ENCODE assay signal across 10 mouse cellular contexts in the genomic region with DNA sequence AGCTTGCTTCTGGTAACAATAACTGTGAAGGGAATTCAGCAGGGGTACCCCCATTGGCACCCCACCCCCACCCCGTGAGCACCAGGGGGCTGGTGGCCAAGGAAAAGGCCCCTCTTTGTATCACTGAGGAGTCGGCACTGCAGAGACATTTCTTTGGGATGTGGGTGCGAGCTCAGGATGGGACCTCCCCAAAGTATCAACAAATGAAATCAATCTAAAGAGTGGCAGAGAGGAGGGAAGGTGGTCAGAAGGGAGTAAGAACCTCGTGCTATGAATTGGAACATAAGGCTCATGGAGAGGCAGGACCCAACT. TPM values are rescaled to one million over a fixed set of nuclear protein-coding genes. Genes with fewer than 3 reads are reported as not detected.
A peak's percentile ranks its signal among the peaks of the same experiment; 100 is the strongest.
DNase-seq lines count a peak whose midpoint lies in the region; ATAC-seq and TF ChIP-seq lines count a peak whose summit lies in the region.
"Had no signal": no experiment of that assay in that cellular context is flagged by ENCODE, and none has a peak within 500 bp of the region (broad histone marks: within the 10 kb centered on the region; RNA-seq: fewer than 3 reads in every experiment).

No protein-coding gene starts in this region.

- no peak for DNase-seq in forebrain, embryonic 11.5 days (ENCODE audit: low spot score)
- no peak for DNase-seq in midbrain, embryonic 10.5 days (ENCODE audit: low spot score)
- DNase-seq in midbrain, postnatal 0 days (ENCODE audit: low spot score) = no peak
- no peak for DNase-seq in intestine, embryonic 14.5 days (ENCODE audit: low spot score)
- DNase-seq in frontal cortex, postnatal 25 days (ENCODE audit: low spot score in 2 of 2) = no peak
- no peak for DNase-seq in right cerebral cortex, adult 18-20 months
- DNase-seq: adrenal gland, adult 2 months; cerebellum, postnatal 36 days had no signal

- no peaks in the 10 kb centered on the region for H3K36me3 ChIP-seq in forebrain, embryonic 11.5 days (ENCODE audit: control insufficient read depth, insufficient read depth, low read length)
- no peaks in the 10 kb centered on the region for H3K36me3 ChIP-seq in forebrain, embryonic 16.5 days (ENCODE audit: control insufficient read depth, insufficient read depth)
- no peaks in the 10 kb centered on the region for H3K36me3 ChIP-seq in midbrain, embryonic 10.5 days
- no peaks in the 10 kb centered on the region for H3K36me3 ChIP-seq in midbrain, postnatal 0 days (ENCODE audit: insufficient read depth, low read length)
- H3K36me3 ChIP-seq in intestine, embryonic 14.5 days (ENCODE audit: control insufficient read depth, insufficient read depth, low read length) = no peaks in the 10 kb centered on the region
- no peaks in the 10 kb centered on the region for H3K36me3 ChIP-seq in stomach, embryonic 15.5 days

- H3K9me3 ChIP-seq in forebrain, embryonic 11.5 days (ENCODE audit: control insufficient read depth, low read length) = no peaks in the 10 kb centered on the region
- no peaks in the 10 kb centered on the region for H3K9me3 ChIP-seq in forebrain, embryonic 16.5 days (ENCODE audit: control insufficient read depth, low read length)
- H3K9me3 ChIP-seq in midbrain, embryonic 10.5 days (replicated peaks) = no peaks in the 10 kb centered on the region
- H3K9me3 ChIP-seq in midbrain, postnatal 0 days (ENCODE audit: low read length) = no peaks in the 10 kb centered on the region
- no peaks in the 10 kb centered on the region for H3K9me3 ChIP-seq in intestine, embryonic 14.5 days (ENCODE audit: control insufficient read depth, low read length)
- no peaks in the 10 kb centered on the region for H3K9me3 ChIP-seq in stomach, embryonic 15.5 days

- H3K4me1 ChIP-seq in forebrain, embryonic 11.5 days (replicated peaks; ENCODE audit: control insufficient read depth, insufficient read depth, low read length) = peaks cover 4% of the 10 kb centered on the region; the same call in 1 of the 2 replicates
- H3K4me1 ChIP-seq in forebrain, embryonic 16.5 days (replicated peaks; ENCODE audit: control insufficient read depth, insufficient read depth, low read length) = peaks cover 12% of the 10 kb centered on the region
- H3K4me1 ChIP-seq in midbrain, embryonic 10.5 days = peaks cover 28% of the 10 kb centered on the region
- H3K4me1 ChIP-seq in midbrain, postnatal 0 days (ENCODE audit: insufficient read depth, low read length) = 0 out of 2 replicates have a peak, but pooled peaks cover 5% of the 10 kb centered on the region
- peaks cover 11% of the 10 kb centered on the region; the same call in 1 of the 2 replicates for H3K4me1 ChIP-seq in intestine, embryonic 14.5 days (replicated peaks; ENCODE audit: control insufficient read depth, insufficient read depth, low read length)
- peaks cover 14% of the 10 kb centered on the region; the same call in 1 of the 2 replicates for H3K4me1 ChIP-seq in stomach, embryonic 15.5 days

- no peaks in the 10 kb centered on the region; the same call in 1 of the 2 replicates for H3K27me3 ChIP-seq in forebrain, embryonic 11.5 days (ENCODE audit: control insufficient read depth, insufficient read depth, low read length)
- H3K27me3 ChIP-seq in forebrain, embryonic 16.5 days (replicated peaks; ENCODE audit: control insufficient read depth, insufficient read depth, low read length) = no peaks in the 10 kb centered on the region
- no peaks in the 10 kb centered on the region for H3K27me3 ChIP-seq in midbrain, embryonic 10.5 days (ENCODE audit: low read depth, poor library complexity, severe bottlenecking)
- no peaks in the 10 kb centered on the region for H3K27me3 ChIP-seq in midbrain, postnatal 0 days (ENCODE audit: insufficient read depth, low read length)
- no peaks in the 10 kb centered on the region for H3K27me3 ChIP-seq in intestine, embryonic 14.5 days (replicated peaks; ENCODE audit: control insufficient read depth, insufficient read depth, low read length)
- H3K27me3 ChIP-seq in stomach, embryonic 15.5 days (replicated peaks) = no peaks in the 10 kb centered on the region

- 61% methylated on average over 4 of the region's 4 CpGs for WGBS in forebrain, embryonic 11.5 days
- 46% methylated on average over 4 of the region's 4 CpGs for WGBS in forebrain, embryonic 16.5 days
- WGBS in midbrain, embryonic 10.5 days = 52% methylated on average over 4 of the region's 4 CpGs
- 56% methylated on average over 4 of the region's 4 CpGs for WGBS in midbrain, postnatal 0 days
- 54% methylated on average over 4 of the region's 4 CpGs for WGBS in intestine, embryonic 14.5 days
- 38% methylated on average over 4 of the region's 4 CpGs for WGBS in stomach, embryonic 15.5 days

- H3K4me3 ChIP-seq in forebrain, embryonic 11.5 days (ENCODE audit: low read depth, low read length) = no peak overlapping the region
- no peak overlapping the region for H3K4me3 ChIP-seq in forebrain, embryonic 16.5 days (replicated peaks; ENCODE audit: low read length)
- peak overlapping the region; percentile 61 for H3K4me3 ChIP-seq in midbrain, embryonic 10.5 days
- H3K4me3 ChIP-seq in midbrain, postnatal 0 days (ENCODE audit: low read depth, low read length) = no peak overlapping the region
- peak overlapping the region; percentile 48; the same call in 1 of the 2 replicates for H3K4me3 ChIP-seq in intestine, embryonic 14.5 days (ENCODE audit: low read depth, low read length)
- H3K4me3 ChIP-seq in stomach, embryonic 15.5 days (replicated peaks) = no peak overlapping the region; the same call in 1 of the 2 replicates

- peak overlapping the region; percentile 31; the same call in 1 of the 2 replicates for H3K27ac ChIP-seq in forebrain, embryonic 11.5 days (ENCODE audit: low read depth, low read length)
- H3K27ac ChIP-seq in forebrain, embryonic 16.5 days (ENCODE audit: low read length) = no peak overlapping the region
- H3K27ac ChIP-seq in midbrain, embryonic 10.5 days (replicated peaks) = peak overlapping the region; percentile 89
- no peak overlapping the region for H3K27ac ChIP-seq in midbrain, postnatal 0 days (ENCODE audit: low read depth, low read length)
- 0 out of 2 replicates have a peak overlapping the region, but pooled peaks have one; percentile 43 for H3K27ac ChIP-seq in intestine, embryonic 14.5 days (ENCODE audit: low read depth)
- no peak overlapping the region for H3K27ac ChIP-seq in stomach, embryonic 15.5 days

- no peak for ATAC-seq in forebrain, embryonic 11.5 days (replicated peaks; ENCODE audit: low FRiP score)
- ATAC-seq in forebrain, embryonic 16.5 days = no peak
- ATAC-seq in midbrain, postnatal 0 days (ENCODE audit: low FRiP score) = no peak
- ATAC-seq in intestine, embryonic 14.5 days (replicated peaks; ENCODE audit: low FRiP score, low TSS enrichment, low read depth) = no peak
- no peak for ATAC-seq in stomach, embryonic 15.5 days (ENCODE audit: insufficient read depth, low FRiP score, low read depth)

- no peak overlapping the region for H3K4me2 ChIP-seq in forebrain, embryonic 11.5 days (ENCODE audit: low read depth, low read length, severe bottlenecking)
- no peak overlapping the region for H3K4me2 ChIP-seq in forebrain, embryonic 16.5 days (ENCODE audit: low read length)
- no peak overlapping the region for H3K4me2 ChIP-seq in midbrain, postnatal 0 days (ENCODE audit: low read depth, low read length, poor library complexity, severe bottlenecking)
- H3K4me2 ChIP-seq in intestine, embryonic 14.5 days (ENCODE audit: low read length) = 0 out of 2 replicates have a peak overlapping the region, but pooled peaks have one; percentile 56
- H3K4me2 ChIP-seq in stomach, embryonic 15.5 days = peak overlapping the region; percentile 51; the same call in 1 of the 2 replicates

- H3K9ac ChIP-seq in forebrain, embryonic 11.5 days (ENCODE audit: low read length) = no peak overlapping the region; the same call in 1 of the 2 replicates
- no peak overlapping the region for H3K9ac ChIP-seq in forebrain, embryonic 16.5 days (replicated peaks; ENCODE audit: low read depth, low read length)
- no peak overlapping the region for H3K9ac ChIP-seq in midbrain, postnatal 0 days (replicated peaks; ENCODE audit: low read length, poor library complexity, severe bottlenecking)
- H3K9ac ChIP-seq in intestine, embryonic 14.5 days (ENCODE audit: low read length) = no peak overlapping the region
- no peak overlapping the region for H3K9ac ChIP-seq in stomach, embryonic 15.5 days

- TF ChIP-seq CTCF in midbrain, postnatal 0 days (IDR thresholded peaks at IDR 0.05) = no peak

RNA-seq across cellular contexts. Expression of a gene that starts 2.5 kb away (rescaled TPM):
- polyA plus RNA-seq in forebrain, embryonic 11.5 days (2014; fragmentation: Nextera tagmentation; extraction: Ambion mirVana) = 2.3 TPM in 1 of 2 replicates, not detected in the other
- 2.0 TPM in 1 of 2 replicates, not detected in the other for polyA plus RNA-seq in forebrain, embryonic 16.5 days (2015; fragmentation: Nextera tagmentation; extraction: Ambion mirVana)
- 0.70 and 0.86 TPM in 2 replicates for polyA plus RNA-seq in midbrain, embryonic 10.5 days (2016; fragmentation: Nextera tagmentation; extraction: Ambion mirVana)
- total RNA-seq in midbrain, postnatal 0 days (2014; rRNA removed) = 2.8 TPM in 1 of 2 replicates, not detected in the other
- 0.11 and 0.32 TPM in 2 replicates for polyA plus RNA-seq in midbrain, postnatal 0 days (2015; fragmentation: Nextera tagmentation; extraction: Ambion mirVana)
- polyA plus RNA-seq in intestine, embryonic 14.5 days (2014; fragmentation: Nextera tagmentation; extraction: Ambion mirVana) = 0.56 and 2.0 TPM in 2 replicates
- 1.9 and 2.5 TPM in 2 replicates for polyA plus RNA-seq in stomach, embryonic 15.5 days (2015; fragmentation: Nextera tagmentation; extraction: Ambion mirVana)
- polyA plus RNA-seq: adrenal gland, adult 2 months had no signal

RNA-seq across cellular contexts. Expression of a gene that starts 3.7 kb away (rescaled TPM):
- 18.7 and 28.2 TPM in 2 replicates for polyA plus RNA-seq in forebrain, embryonic 11.5 days (2014; fragmentation: Nextera tagmentation; extraction: Ambion mirVana)
- polyA plus RNA-seq in forebrain, embryonic 16.5 days (2015; fragmentation: Nextera tagmentation; extraction: Ambion mirVana) = 20.6 and 26.5 TPM in 2 replicates
- polyA plus RNA-seq in midbrain, embryonic 10.5 days (2016; fragmentation: Nextera tagmentation; extraction: Ambion mirVana) = 13.7 TPM in 2 replicates
- 786 and 1,113 TPM in 2 replicates for total RNA-seq in midbrain, postnatal 0 days (2014; rRNA removed)
- 18.8 and 19.5 TPM in 2 replicates for polyA plus RNA-seq in midbrain, postnatal 0 days (2015; fragmentation: Nextera tagmentation; extraction: Ambion mirVana)
- polyA plus RNA-seq in intestine, embryonic 14.5 days (2014; fragmentation: Nextera tagmentation; extraction: Ambion mirVana) = 16.3 and 23.3 TPM in 2 replicates
- polyA plus RNA-seq in stomach, embryonic 15.5 days (2015; fragmentation: Nextera tagmentation; extraction: Ambion mirVana) = 23.0 and 26.2 TPM in 2 replicates

RNA-seq across cellular contexts. Expression of a gene that starts 8.9 kb away (rescaled TPM):
- polyA plus RNA-seq in forebrain, embryonic 11.5 days (2014; fragmentation: Nextera tagmentation; extraction: Ambion mirVana) = 29.2 and 49.8 TPM in 2 replicates
- polyA plus RNA-seq in forebrain, embryonic 16.5 days (2015; fragmentation: Nextera tagmentation; extraction: Ambion mirVana) = 33.3 and 43.5 TPM in 2 replicates
- polyA plus RNA-seq in midbrain, embryonic 10.5 days (2016; fragmentation: Nextera tagmentation; extraction: Ambion mirVana) = 24.3 and 34.9 TPM in 2 replicates
- 914 and 1,403 TPM in 2 replicates for total RNA-seq in midbrain, postnatal 0 days (2014; rRNA removed)
- polyA plus RNA-seq in midbrain, postnatal 0 days (2015; fragmentation: Nextera tagmentation; extraction: Ambion mirVana) = 41.9 and 45.6 TPM in 2 replicates
- polyA plus RNA-seq in intestine, embryonic 14.5 days (2014; fragmentation: Nextera tagmentation; extraction: Ambion mirVana) = 33.3 and 45.5 TPM in 2 replicates
- 50.4 and 70.5 TPM in 2 replicates for polyA plus RNA-seq in stomach, embryonic 15.5 days (2015; fragmentation: Nextera tagmentation; extraction: Ambion mirVana)

RNA-seq across cellular contexts. Expression of a gene that starts 10.1 kb away (rescaled TPM):
- 12.8 and 14.8 TPM in 2 replicates for polyA plus RNA-seq in forebrain, embryonic 11.5 days (2014; fragmentation: Nextera tagmentation; extraction: Ambion mirVana)
- 2.4 and 3.4 TPM in 2 replicates for polyA plus RNA-seq in forebrain, embryonic 16.5 days (2015; fragmentation: Nextera tagmentation; extraction: Ambion mirVana)
- 8.1 TPM in 2 replicates for polyA plus RNA-seq in midbrain, embryonic 10.5 days (2016; fragmentation: Nextera tagmentation; extraction: Ambion mirVana)
- 67.5 and 182 TPM in 2 replicates for total RNA-seq in midbrain, postnatal 0 days (2014; rRNA removed)
- polyA plus RNA-seq in midbrain, postnatal 0 days (2015; fragmentation: Nextera tagmentation; extraction: Ambion mirVana) = 0.56 and 0.68 TPM in 2 replicates
- polyA plus RNA-seq in intestine, embryonic 14.5 days (2014; fragmentation: Nextera tagmentation; extraction: Ambion mirVana) = 8.3 and 8.7 TPM in 2 replicates
- 5.6 and 8.7 TPM in 2 replicates for polyA plus RNA-seq in stomach, embryonic 15.5 days (2015; fragmentation: Nextera tagmentation; extraction: Ambion mirVana)

RNA-seq across cellular contexts. Expression of a gene that starts 14.1 kb away (rescaled TPM):
- 6.8 and 7.5 TPM in 2 replicates for polyA plus RNA-seq in forebrain, embryonic 11.5 days (2014; fragmentation: Nextera tagmentation; extraction: Ambion mirVana)
- polyA plus RNA-seq in forebrain, embryonic 16.5 days (2015; fragmentation: Nextera tagmentation; extraction: Ambion mirVana) = 8.4 and 8.9 TPM in 2 replicates
- polyA plus RNA-seq in midbrain, embryonic 10.5 days (2016; fragmentation: Nextera tagmentation; extraction: Ambion mirVana) = 12.2 and 12.6 TPM in 2 replicates
- 109 and 118 TPM in 2 replicates for total RNA-seq in midbrain, postnatal 0 days (2014; rRNA removed)
- polyA plus RNA-seq in midbrain, postnatal 0 days (2015; fragmentation: Nextera tagmentation; extraction: Ambion mirVana) = 5.3 and 6.1 TPM in 2 replicates
- polyA plus RNA-seq in intestine, embryonic 14.5 days (2014; fragmentation: Nextera tagmentation; extraction: Ambion mirVana) = 11.1 and 14.2 TPM in 2 replicates
- 9.7 and 18.1 TPM in 2 replicates for polyA plus RNA-seq in stomach, embryonic 15.5 days (2015; fragmentation: Nextera tagmentation; extraction: Ambion mirVana)

Comparison
In these comparisons a context has a peak if more than half of its experiments do, and no peak if none do; other contexts are left out.
1. H3K27ac ChIP-seq: peak in forebrain, embryonic 11.5 days (single experiment), midbrain, embryonic 10.5 days (single experiment) and intestine, embryonic 14.5 days (single experiment); none in forebrain, embryonic 16.5 days (single experiment), midbrain, postnatal 0 days (single experiment) and stomach, embryonic 15.5 days (single experiment).
2. H3K4me3 ChIP-seq: peak in midbrain, embryonic 10.5 days (single experiment) and intestine, embryonic 14.5 days (single experiment); none in forebrain, embryonic 11.5 days (single experiment), forebrain, embryonic 16.5 days (single experiment), midbrain, postnatal 0 days (single experiment) and stomach, embryonic 15.5 days (single experiment).
3. H3K4me2 ChIP-seq: peak in intestine, embryonic 14.5 days (single experiment) and stomach, embryonic 15.5 days (single experiment); none in forebrain, embryonic 11.5 days (single experiment), forebrain, embryonic 16.5 days (single experiment) and midbrain, postnatal 0 days (single experiment).